Mouse (Mus musculus) heart, adult 2 months (tissue): ENCODE data around the gene Col10a1.

Experiments used
- CTCF ChIP-seq: fragments of 200-600 bp; IDR thresholded peaks from 2 replicates; pipeline ENCODE4 v1.8.1; 2022; ENCODE audit warnings: antibody characterized with exemption, mild to moderate bottlenecking, moderate library complexity
- POLR2A ChIP-seq: fragments of 200-500 bp; IDR thresholded peaks from 2 replicates; pipeline ENCODE4 v1.6.1; 2011; ENCODE audit warnings: mild to moderate bottlenecking, low read depth, low read length, control low read depth; ENCODE audit not compliant: insufficient read depth

DNA sequence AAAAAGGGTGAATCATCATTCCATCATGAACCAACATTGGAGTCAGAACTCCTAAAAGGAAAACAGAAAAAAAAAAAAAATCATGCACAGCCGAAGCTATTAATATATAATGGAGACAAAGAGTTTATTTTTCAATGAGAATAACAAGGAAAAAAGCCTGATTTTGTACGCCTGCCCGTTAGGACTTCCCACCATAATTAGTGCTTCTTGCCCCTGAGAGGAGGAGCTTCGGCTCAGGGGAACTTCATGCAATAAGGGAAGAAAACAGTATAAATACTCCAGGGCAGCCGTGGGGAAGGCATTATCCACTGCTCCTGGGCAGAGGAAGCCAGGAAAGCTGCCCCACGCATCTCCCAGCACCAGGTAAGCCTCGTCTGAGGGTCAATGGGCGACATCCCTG lies at the start of gene Col10a1:
- TF ChIP-seq CTCF (no peak), POLR2A (no peak)
